Mouse (Mus musculus) cerebellum, adult 2 months (tissue): ENCODE measurements around the gene Lcn10.

Experiments
- CTCF ChIP-seq: fragments of 200-500 bp; IDR thresholded peaks from 2 replicates; pipeline ENCODE4 v1.5.1; 2011; ENCODE audit warnings: low read depth, mild to moderate bottlenecking, control low read depth, low read length, moderate library complexity, borderline replicate concordance; ENCODE audit not compliant: insufficient read depth
- POLR2A ChIP-seq: fragments of 200-500 bp; IDR thresholded peaks from 2 replicates; pipeline ENCODE4 v1.6.1; 2011; ENCODE audit warnings: low read length, control low read depth, borderline replicate concordance; ENCODE audit not compliant: insufficient read depth

DNA sequence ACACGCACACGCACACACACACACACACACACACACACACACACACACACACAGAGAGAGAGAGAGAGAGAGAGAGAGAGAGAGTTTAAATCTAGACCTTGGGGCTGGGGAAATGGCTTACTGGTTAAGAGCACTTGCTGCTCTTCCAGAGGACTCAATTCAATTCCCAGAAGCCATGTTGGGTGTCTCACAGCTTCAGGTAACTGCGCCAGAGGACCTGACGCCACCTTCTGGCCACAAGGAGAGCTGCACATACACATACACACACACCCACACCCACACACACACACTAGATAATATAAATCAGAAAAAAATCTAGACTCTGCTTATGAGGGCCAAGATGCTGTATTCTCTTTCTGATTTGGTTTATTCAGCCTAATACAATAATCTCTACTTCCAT, 4.4 kb downstream of the Lcn10 start:
- TF ChIP-seq CTCF (no peak), POLR2A (no peak)
